Mouse (Mus musculus) bone marrow macrophage, adult 2 months (primary cell): ENCODE data around the gene Alox15.

ENCODE experiments used
- CTCF ChIP-seq: IDR thresholded peaks from 2 replicates; pipeline ENCODE4 v1.5.1; 2012; ENCODE audit warnings: low read depth, mild to moderate bottlenecking, low read length, moderate library complexity
- POLR2A ChIP-seq: IDR thresholded peaks from 2 replicates; pipeline ENCODE4 v1.6.1; 2012; ENCODE audit warnings: mild to moderate bottlenecking, low read depth, low read length, borderline replicate concordance

- no peak for TF ChIP-seq CTCF
- TF ChIP-seq POLR2A, result no peak
These were observed 35.6 kb upstream of the Alox15 start for GRCm38 (mm10) chr11:70387436-70387835.
